Mouse (Mus musculus) heart, embryonic 15.5 days (tissue): ENCODE measurements around the gene Jade3. TPM values are rescaled to one million over a fixed set of nuclear protein-coding genes. Genes with fewer than 3 reads are reported as not detected.
"Not testable (repeated sequence)": the region's sequence is repeated elsewhere in the genome, so short reads cannot be mapped to it uniquely, and the experiment has no call there.

Experiments used
- ATAC-seq: fragments of 200-750 bp; cut with Nextera tagmentation; replicated peaks from 2 replicates; pipeline ENCODE4 v1.8.0; 2017; ENCODE audit warnings: low read depth, moderate TSS enrichment; ENCODE audit not compliant: insufficient number of reproducible peaks, insufficient read depth, low FRiP score
- H3K27ac ChIP-seq: fragments of 300-500 bp; sonication (generic); 2 replicates; pipeline ENCODE4 v1.5.1; 2015; ENCODE audit warnings: mild to moderate bottlenecking, inconsistent platforms
- H3K27me3 ChIP-seq: fragments of 300-500 bp; sonication (generic); 2 replicates; pipeline ENCODE4 v1.6.1; 2015; ENCODE audit warnings: inconsistent platforms
- H3K36me3 ChIP-seq: fragments of 300-500 bp; sonication (generic); 2 replicates; pipeline ENCODE4 v1.6.1; 2015; ENCODE audit warnings: mild to moderate bottlenecking, inconsistent platforms
- H3K4me1 ChIP-seq: fragments of 300-500 bp; sonication (generic); replicated peaks from 2 replicates; pipeline ENCODE4 v1.6.1; 2015; ENCODE audit warnings: inconsistent platforms
- H3K4me2 ChIP-seq: fragments of 300-500 bp; sonication (generic); 2 replicates; pipeline ENCODE4 v1.6.1; 2015; ENCODE audit warnings: inconsistent platforms, mild to moderate bottlenecking, moderate library complexity
- H3K4me3 ChIP-seq: fragments of 300-500 bp; sonication (generic); 2 replicates; pipeline ENCODE4 v1.5.1; 2015; ENCODE audit warnings: mild to moderate bottlenecking, inconsistent platforms
- H3K9ac ChIP-seq: fragments of 300-500 bp; sonication (generic); 2 replicates; pipeline ENCODE4 v1.6.1; 2015; ENCODE audit warnings: mild to moderate bottlenecking, inconsistent platforms
- H3K9me3 ChIP-seq: fragments of 300-500 bp; sonication (generic); replicated peaks from 2 replicates; pipeline ENCODE4 v1.6.1; 2016; ENCODE audit warnings: inconsistent platforms
- WGBS: fragments of 180-500 bp; shearing (Covaris S2); methylation state at CpG from one replicate; pipeline ENCODE4 v1.1.7; 2015; ENCODE audit warnings: mixed read lengths; 5-methylcytosine and 5-hydroxymethylcytosine counted together
- polyA plus RNA-seq: library from polyadenylated mRNA; unstranded; fragments of >200 nt; fragmentation: Nextera tagmentation; extraction: Ambion mirVana; gene quantifications from 2 replicates; pipeline ENCODE4 v1.2.1, GENCODE M21; 2015

Gene Jade3
- polyA plus RNA-seq = 3.2 and 4.0 TPM in 2 replicates

- H3K27ac ChIP-seq = peak within 1 kb of the TSS; percentile 89
- no peaks in the 10 kb centered on the region; the same call in 1 of the 2 replicates for H3K4me1 ChIP-seq
- no peaks in the 10 kb centered on the region for H3K9me3 ChIP-seq
- WGBS = 11% methylated on average over 34 of the region's 67 CpGs
- H3K4me3 ChIP-seq = peak within 1 kb of the TSS; percentile 70
- peak; percentile 97 for ATAC-seq
- no peaks in the 10 kb centered on the region for H3K36me3 ChIP-seq
- peak within 1 kb of the TSS; percentile 71 for H3K9ac ChIP-seq
- H3K27me3 ChIP-seq = no peaks in the 10 kb centered on the region
- peak within 1 kb of the TSS; percentile 64 for H3K4me2 ChIP-seq
Observed at GRCm38 (mm10) chrX:20425140-20425838, at the start of gene Jade3. Gene Jade3, plus strand, starts transcription at chrX:20425688.

DNA sequence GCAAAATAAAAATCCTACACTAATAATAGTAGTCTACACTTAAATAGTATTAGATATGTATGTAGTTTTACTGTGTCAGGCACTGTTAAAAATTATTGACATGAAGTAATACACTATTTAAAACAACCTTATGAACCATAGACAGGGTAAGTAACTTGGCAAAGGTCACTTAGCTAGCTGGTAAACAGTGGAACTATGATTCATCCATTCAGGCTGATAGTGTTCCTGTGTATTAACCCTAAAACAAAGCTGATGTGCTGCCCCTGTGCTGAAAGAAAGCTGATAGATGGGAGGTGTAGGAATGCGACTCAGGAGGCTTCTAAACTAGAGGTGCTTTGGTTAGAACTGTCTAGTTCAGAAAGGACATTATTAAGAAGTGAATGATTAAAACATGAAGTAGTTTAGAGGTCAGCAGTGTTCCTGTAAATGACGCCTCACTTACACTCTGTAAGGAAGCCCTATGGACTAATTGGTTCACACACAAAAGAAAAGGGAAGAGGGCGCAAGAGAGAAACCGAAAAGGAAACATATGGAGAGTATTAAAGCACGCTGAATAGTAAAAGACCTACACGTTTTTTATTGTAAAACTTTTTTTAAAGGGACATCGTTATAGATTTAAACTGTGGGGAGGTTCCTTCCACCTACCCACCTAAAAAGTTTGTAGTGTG lies 46.0 kb upstream of the Jade3 start:
- Histone ChIP-seq H3K27ac (no peak overlapping the region), H3K36me3 (no peaks in the 10 kb centered on the region; the same call in 1 of the 2 replicates), H3K4me2 (no peak overlapping the region), H3K4me3 (no peak overlapping the region), H3K9me3 (no peaks in the 10 kb centered on the region), H3K4me1 (no peaks in the 10 kb centered on the region), H3K9ac (no peak overlapping the region), H3K27me3 (no peaks in the 10 kb centered on the region)
- no peak for ATAC-seq
- WGBS = 68% methylated on average over 7 of the region's 7 CpGs

- ATAC-seq = no peak
- no peak overlapping the region for H3K4me2 ChIP-seq
Observed at GRCm38 (mm10) chrX:20382260-20382659, 43.2 kb upstream of the Jade3 start.

DNA sequence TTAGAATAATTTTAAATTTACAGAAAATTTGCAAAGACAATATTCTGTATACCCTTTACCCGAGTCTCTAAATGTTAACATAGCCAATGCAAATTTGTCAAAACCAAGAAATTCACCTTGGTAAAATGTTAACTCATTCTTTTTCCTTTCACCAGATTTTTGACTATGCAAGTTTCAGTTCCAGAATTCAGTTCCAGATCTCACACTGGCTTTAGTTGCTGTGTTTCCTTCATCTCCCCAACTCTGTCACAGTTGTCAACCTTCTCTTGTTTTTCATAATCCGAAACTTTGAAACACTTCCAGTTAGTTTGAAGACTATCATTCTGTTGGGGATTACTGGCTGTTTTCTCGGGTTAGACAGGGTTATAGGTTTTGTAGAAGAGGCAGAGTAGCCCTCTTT lies 38.5 kb upstream of the Jade3 start:
- Histone ChIP-seq H3K4me3 (no peak overlapping the region), H3K27ac (no peak overlapping the region), H3K9me3 (no peaks in the 10 kb centered on the region), H3K9ac (no peak overlapping the region), H3K27me3 (no peaks in the 10 kb centered on the region), H3K36me3 (no peaks in the 10 kb centered on the region; the same call in 1 of the 2 replicates), H3K4me1 (no peaks in the 10 kb centered on the region), H3K4me2 (no peak overlapping the region)
- WGBS = 61% methylated on average over 3 of the region's 3 CpGs
- ATAC-seq = no peak

More at GRCm38 (mm10) chrX:20382260-20382659, 43.2 kb upstream of the Jade3 start:
- H3K27ac ChIP-seq = no peak overlapping the region
- no peaks in the 10 kb centered on the region; the same call in 1 of the 2 replicates for H3K36me3 ChIP-seq
- H3K9ac ChIP-seq = no peak overlapping the region
- H3K9me3 ChIP-seq = no peaks in the 10 kb centered on the region
- no peak overlapping the region for H3K4me3 ChIP-seq
- no peaks in the 10 kb centered on the region for H3K27me3 ChIP-seq
- 85% methylated on average over 6 of the region's 6 CpGs for WGBS
- H3K4me1 ChIP-seq = no peaks in the 10 kb centered on the region

DNA sequence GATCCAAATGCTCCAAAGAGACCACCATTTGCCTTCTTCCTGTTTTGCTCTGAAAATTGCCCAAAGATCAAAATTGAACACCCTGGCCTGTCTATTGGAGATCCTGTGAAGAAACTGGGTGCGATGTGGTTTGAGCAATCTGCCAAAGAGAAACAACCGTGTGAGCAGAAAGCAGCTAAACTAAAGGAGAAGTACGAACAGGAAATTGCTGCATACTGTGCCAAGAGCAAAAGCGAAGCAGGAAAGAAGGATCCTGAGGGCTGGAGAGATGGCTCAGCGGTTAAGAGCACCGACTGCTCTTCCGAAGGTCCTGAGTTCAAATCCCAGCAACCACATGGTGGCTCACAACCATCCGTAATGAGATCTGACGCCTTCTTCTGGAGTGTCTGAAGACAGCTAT lies 33.5 kb upstream of the Jade3 start:
- H3K4me2 ChIP-seq, H3K9ac ChIP-seq, H3K27me3 ChIP-seq, H3K4me1 ChIP-seq, ATAC-seq, H3K9me3 ChIP-seq, H3K27ac ChIP-seq, H3K4me3 ChIP-seq, H3K36me3 ChIP-seq: not testable (repeated sequence)
- WGBS = 86% methylated on average over 9 of the region's 9 CpGs

DNA sequence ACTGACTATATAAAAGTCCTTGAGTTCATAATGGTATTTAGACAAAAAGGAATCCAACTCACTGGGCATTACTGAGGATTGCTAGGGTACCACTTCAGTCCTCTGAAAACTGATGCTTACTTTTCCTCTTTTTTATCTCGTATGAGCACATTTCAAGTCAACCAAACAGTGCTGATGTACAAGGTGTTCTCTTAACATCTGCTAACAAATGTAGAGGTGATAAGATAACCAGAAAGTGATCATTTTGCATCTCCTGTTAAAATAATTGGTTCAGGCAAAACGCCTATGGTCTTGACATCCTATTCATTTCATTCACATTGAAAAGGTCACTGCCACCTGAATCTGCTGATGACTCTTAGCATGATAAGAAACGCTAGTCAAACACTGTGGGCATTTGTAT lies 32.5 kb upstream of the Jade3 start:
- 57% methylated on average over 3 of the region's 3 CpGs for WGBS

DNA sequence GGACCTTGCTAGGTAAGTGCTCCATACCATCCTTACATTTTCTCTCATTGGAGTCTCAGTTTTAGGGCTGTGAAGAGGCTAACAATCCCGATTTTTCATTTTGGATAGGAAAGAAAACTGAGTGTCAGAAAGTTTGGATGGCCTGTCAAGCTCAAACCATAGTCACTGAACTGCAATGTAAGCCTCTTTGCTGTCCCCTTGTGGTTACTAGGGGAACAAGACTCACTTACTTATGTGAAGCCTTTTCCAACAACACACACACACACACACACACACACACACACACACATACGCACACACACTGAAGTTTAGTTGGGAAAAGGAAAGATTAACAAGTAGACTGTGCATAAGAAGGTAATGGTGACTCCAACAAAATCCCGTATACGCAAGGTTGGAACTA lies 21.4 kb upstream of the Jade3 start:
- 78% methylated on average over 4 of the region's 4 CpGs for WGBS
- Histone ChIP-seq H3K4me3 (no peak overlapping the region), H3K9ac (no peak overlapping the region), H3K27me3 (no peaks in the 10 kb centered on the region), H3K27ac (no peak overlapping the region), H3K36me3 (no peaks in the 10 kb centered on the region), H3K4me1 (no peaks in the 10 kb centered on the region), H3K4me2 (no peak overlapping the region), H3K9me3 (no peaks in the 10 kb centered on the region)
- ATAC-seq = no peak

More for the DNA sequence above, 32.5 kb upstream of the Jade3 start:
- H3K9ac ChIP-seq = no peak overlapping the region
- no peaks in the 10 kb centered on the region for H3K4me1 ChIP-seq
- H3K4me3 ChIP-seq = no peak overlapping the region
- no peak overlapping the region for H3K4me2 ChIP-seq
- no peak for ATAC-seq
- H3K9me3 ChIP-seq = no peaks in the 10 kb centered on the region
- H3K36me3 ChIP-seq = no peaks in the 10 kb centered on the region
- no peak overlapping the region for H3K27ac ChIP-seq
- no peaks in the 10 kb centered on the region for H3K27me3 ChIP-seq

DNA sequence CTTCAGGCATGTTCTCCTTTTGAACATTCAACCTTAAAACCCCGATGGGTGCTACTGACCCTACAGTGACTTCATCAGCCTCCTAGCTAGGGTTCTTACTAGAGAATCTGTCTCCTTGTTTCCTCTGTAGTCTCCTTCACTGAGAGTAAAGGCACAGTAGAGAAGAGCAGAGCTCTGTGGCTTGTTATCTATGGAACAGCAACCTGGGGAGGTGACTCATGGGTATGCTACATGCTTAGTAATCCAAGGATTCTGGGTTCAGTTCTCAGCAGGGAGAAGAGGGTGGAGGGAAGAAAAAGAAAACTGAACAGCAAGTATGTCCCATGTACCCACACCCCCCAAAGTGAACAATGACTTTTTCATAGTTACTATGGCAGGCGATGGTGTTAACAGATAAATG lies 18.6 kb upstream of the Jade3 start:
- H3K4me2 ChIP-seq = no peak overlapping the region
- H3K27me3 ChIP-seq = no peaks in the 10 kb centered on the region
- H3K4me3 ChIP-seq = no peak overlapping the region
- no peak overlapping the region for H3K27ac ChIP-seq
- H3K9ac ChIP-seq = no peak overlapping the region
- H3K9me3 ChIP-seq = no peaks in the 10 kb centered on the region
- ATAC-seq = no peak
- 89% methylated on average over 2 of the region's 2 CpGs for WGBS
- no peaks in the 10 kb centered on the region for H3K4me1 ChIP-seq
- no peaks in the 10 kb centered on the region for H3K36me3 ChIP-seq

DNA sequence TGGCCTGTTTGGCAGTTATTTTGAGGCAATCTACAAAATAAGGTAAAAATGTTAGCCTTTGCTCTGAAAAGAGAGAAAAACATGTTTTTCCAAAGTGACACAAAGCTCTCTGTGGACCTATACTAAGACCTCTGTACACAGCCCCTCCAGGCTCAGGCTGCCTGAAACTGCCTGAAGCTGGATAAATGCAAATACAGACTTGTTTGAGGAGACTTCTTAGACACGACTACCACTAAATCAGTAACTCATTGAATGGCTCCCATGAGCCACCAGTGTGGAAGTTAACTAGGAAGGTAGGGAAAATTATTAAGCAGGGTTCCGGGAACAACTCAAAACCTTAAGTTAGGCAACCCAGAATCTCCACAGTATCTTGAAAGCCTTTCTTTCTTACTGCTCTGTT lies 17.8 kb upstream of the Jade3 start:
- no peak for ATAC-seq
- H3K36me3 ChIP-seq = no peaks in the 10 kb centered on the region
- H3K9ac ChIP-seq = no peak overlapping the region
- no peaks in the 10 kb centered on the region for H3K4me1 ChIP-seq
- 61% methylated on average over 2 of the region's 2 CpGs for WGBS
- no peaks in the 10 kb centered on the region for H3K9me3 ChIP-seq
- H3K4me3 ChIP-seq = no peak overlapping the region
- H3K4me2 ChIP-seq = no peak overlapping the region
- no peak overlapping the region for H3K27ac ChIP-seq
- H3K27me3 ChIP-seq = no peaks in the 10 kb centered on the region

- H3K9me3 ChIP-seq = no peaks in the 10 kb centered on the region
- 92% methylated on average over 4 of the region's 4 CpGs for WGBS
- no peak for ATAC-seq
Observed at GRCm38 (mm10) chrX:20411382-20411781, 14.1 kb upstream of the Jade3 start.

GRCm38 (mm10) chrX:20412221-20412620 lies 13.3 kb upstream of the Jade3 start:
- H3K9ac ChIP-seq = no peak overlapping the region
- H3K27ac ChIP-seq = no peak overlapping the region
- H3K4me3 ChIP-seq = no peak overlapping the region
- no peak for ATAC-seq
- no peaks in the 10 kb centered on the region for H3K4me1 ChIP-seq
- WGBS = 72% methylated on average over 3 of the region's 3 CpGs
- H3K36me3 ChIP-seq = no peaks in the 10 kb centered on the region
- no peaks in the 10 kb centered on the region for H3K27me3 ChIP-seq
- no peaks in the 10 kb centered on the region for H3K9me3 ChIP-seq
- H3K4me2 ChIP-seq = no peak overlapping the region

More at GRCm38 (mm10) chrX:20411382-20411781, 14.1 kb upstream of the Jade3 start:
- Histone ChIP-seq H3K4me3 (no peak overlapping the region), H3K9ac (no peak overlapping the region), H3K4me1 (no peaks in the 10 kb centered on the region), H3K36me3 (no peaks in the 10 kb centered on the region), H3K27me3 (no peaks in the 10 kb centered on the region), H3K27ac (no peak overlapping the region), H3K4me2 (no peak overlapping the region)
